Mouse (Mus musculus) hindbrain, postnatal 0 days (tissue): ENCODE results near the gene Nav2. TPM values are rescaled to one million over a fixed set of nuclear protein-coding genes. Genes with fewer than 3 reads are reported as not detected.

Experiments used
- ATAC-seq: fragments of 200-750 bp; cut with Nextera tagmentation; 2 replicates; pipeline ENCODE4 v1.8.0; 2017; ENCODE audit warnings: mild to moderate bottlenecking, moderate TSS enrichment, moderate library complexity
- DNase-seq: peaks from one replicate; pipeline ENCODE4 v3.0.0-alpha.2; 2015; ENCODE audit warnings: low spot score
- H3K27ac ChIP-seq: fragments of 300-500 bp; sonication (generic); 2 replicates; pipeline ENCODE4 v1.5.1; 2014; ENCODE audit warnings: mild to moderate bottlenecking
- H3K27me3 ChIP-seq: fragments of 300-500 bp; sonication (generic); 2 replicates; pipeline ENCODE4 v1.6.1; 2014; ENCODE audit warnings: low read length, mixed read lengths; ENCODE audit not compliant: insufficient read depth
- H3K36me3 ChIP-seq: fragments of 300-500 bp; sonication (generic); 2 replicates; pipeline ENCODE4 v1.6.1; 2014; ENCODE audit warnings: low read length, mixed read lengths; ENCODE audit not compliant: insufficient read depth
- H3K4me1 ChIP-seq: fragments of 300-500 bp; sonication (generic); 2 replicates; pipeline ENCODE4 v1.6.1; 2014; ENCODE audit warnings: antibody characterized with exemption, low read length, mixed read lengths; ENCODE audit not compliant: insufficient read depth
- H3K4me2 ChIP-seq: fragments of 300-500 bp; sonication (generic); 2 replicates; pipeline ENCODE4 v1.6.1; 2014; ENCODE audit warnings: low read depth, mild to moderate bottlenecking, low read length, moderate library complexity, mixed read lengths
- H3K4me3 ChIP-seq: fragments of 300-500 bp; sonication (generic); 2 replicates; pipeline ENCODE4 v1.5.1; 2014; ENCODE audit warnings: low read length
- H3K9ac ChIP-seq: fragments of 300-500 bp; sonication (generic); replicated peaks from 2 replicates; pipeline ENCODE4 v1.6.1; 2014; ENCODE audit warnings: mild to moderate bottlenecking, low read length, moderate library complexity, mixed read lengths
- H3K9me3 ChIP-seq: fragments of 300-500 bp; sonication (generic); 2 replicates; pipeline ENCODE4 v1.6.1; 2016; ENCODE audit warnings: low read length, mixed read lengths
- CTCF ChIP-seq: IDR thresholded peaks from 2 replicates; pipeline ENCODE4 v1.5.1; 2016; ENCODE audit warnings: antibody characterized with exemption, control low read depth, low read depth
- WGBS: fragments of 180-500 bp; shearing (Covaris S2); extraction: QIAGEN DNeasy Blood & Tissue Kit; methylation state at CpG from one replicate; pipeline ENCODE4 v1.1.7; 2014; 5-methylcytosine and 5-hydroxymethylcytosine counted together
- polyA plus RNA-seq: library from polyadenylated mRNA; unstranded; fragments of >200 nt; fragmentation: Nextera tagmentation; extraction: Ambion mirVana; gene quantifications from 2 replicates; pipeline ENCODE4 v1.2.1, GENCODE M21; 2015
- total RNA-seq: library from RNA; depleted of rRNA; stranded (reverse); fragments of >200 nt; gene quantifications from 2 replicates; pipeline ENCODE4 v1.2.3, GENCODE M21; 2014

Nav2 gene
- total and polyA plus RNA-seq, 2 experiments from 2014 or later = 20.1 to 64.7 TPM

GRCm38 (mm10) chr7:49402526-49402925 is 494.0 kb downstream of the Nav2 start:
- Histone ChIP-seq H3K27me3 (no peaks in the 10 kb centered on the region), H3K9me3 (no peaks in the 10 kb centered on the region), H3K27ac (no peak overlapping the region), H3K4me3 (no peak overlapping the region), H3K4me1 (peaks cover 1% of the 10 kb centered on the region), H3K4me2 (no peak overlapping the region), H3K36me3 (no peaks in the 10 kb centered on the region), H3K9ac (no peak overlapping the region)
- 95% methylated on average over 5 of the region's 5 CpGs for WGBS
- no peak for ATAC-seq
- TF ChIP-seq CTCF = no peak
- DNase-seq = no peak

- WGBS = 84% methylated on average over 9 of the region's 9 CpGs
- DNase-seq (no peak), ATAC-seq (no peak)
- H3K9ac ChIP-seq = no peak overlapping the region
- H3K36me3 ChIP-seq = no peaks in the 10 kb centered on the region
- H3K27ac ChIP-seq = no peak overlapping the region
- no peak overlapping the region for H3K4me3 ChIP-seq
- no peak for TF ChIP-seq CTCF
- H3K27me3 ChIP-seq = no peaks in the 10 kb centered on the region
- H3K4me1 ChIP-seq = 0 out of 2 replicates have a peak, but pooled peaks cover 10% of the 10 kb centered on the region
- no peaks in the 10 kb centered on the region for H3K9me3 ChIP-seq
- H3K4me2 ChIP-seq = no peak overlapping the region
Observed at GRCm38 (mm10) chr7:49407688-49408087, 499.2 kb downstream of the Nav2 start.

GRCm38 (mm10) chr7:49408625-49409024 is 500.1 kb downstream of the Nav2 start:
- Histone ChIP-seq H3K4me2 (no peak overlapping the region), H3K4me1 (0 out of 2 replicates have a peak, but pooled peaks cover 10% of the 10 kb centered on the region), H3K27ac (0 out of 2 replicates have a peak overlapping the region, but pooled peaks have one; percentile 22), H3K36me3 (no peaks in the 10 kb centered on the region), H3K4me3 (no peak overlapping the region), H3K27me3 (no peaks in the 10 kb centered on the region), H3K9me3 (no peaks in the 10 kb centered on the region), H3K9ac (no peak overlapping the region)
- TF ChIP-seq CTCF = no peak
- no peak for DNase-seq
- no peak for ATAC-seq
- WGBS = 70% methylated on average over 7 of the region's 7 CpGs

DNA sequence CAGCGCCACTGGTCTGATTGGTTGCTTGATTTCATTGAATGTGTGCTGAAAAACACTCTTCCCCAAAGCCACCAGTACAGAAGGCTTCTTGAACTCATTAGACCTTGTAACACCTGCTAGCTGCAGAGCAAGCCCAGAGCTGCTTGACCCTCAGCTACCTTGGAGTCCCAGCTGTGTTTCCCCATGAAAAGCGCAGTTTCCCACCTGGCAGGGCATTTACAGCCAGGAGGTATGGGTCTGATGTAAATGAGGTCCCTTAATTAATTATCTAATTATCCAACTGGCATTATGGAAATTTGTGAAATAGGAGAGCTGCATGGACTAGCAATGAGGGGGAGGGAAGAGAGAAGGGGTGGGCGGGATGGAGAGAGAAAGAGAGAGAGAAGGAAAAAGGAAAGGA is 500.7 kb downstream of the Nav2 start:
- Histone ChIP-seq H3K9ac (no peak overlapping the region), H3K4me3 (no peak overlapping the region), H3K4me1 (0 out of 2 replicates have a peak, but pooled peaks cover 10% of the 10 kb centered on the region), H3K36me3 (no peaks in the 10 kb centered on the region), H3K4me2 (no peak overlapping the region), H3K27me3 (no peaks in the 10 kb centered on the region), H3K9me3 (no peaks in the 10 kb centered on the region), H3K27ac (0 out of 2 replicates have a peak overlapping the region, but pooled peaks have one; percentile 22)
- no peak for ATAC-seq
- no peak for DNase-seq
- 57% methylated on average over 3 of the region's 3 CpGs for WGBS
- TF ChIP-seq CTCF = no peak

DNA sequence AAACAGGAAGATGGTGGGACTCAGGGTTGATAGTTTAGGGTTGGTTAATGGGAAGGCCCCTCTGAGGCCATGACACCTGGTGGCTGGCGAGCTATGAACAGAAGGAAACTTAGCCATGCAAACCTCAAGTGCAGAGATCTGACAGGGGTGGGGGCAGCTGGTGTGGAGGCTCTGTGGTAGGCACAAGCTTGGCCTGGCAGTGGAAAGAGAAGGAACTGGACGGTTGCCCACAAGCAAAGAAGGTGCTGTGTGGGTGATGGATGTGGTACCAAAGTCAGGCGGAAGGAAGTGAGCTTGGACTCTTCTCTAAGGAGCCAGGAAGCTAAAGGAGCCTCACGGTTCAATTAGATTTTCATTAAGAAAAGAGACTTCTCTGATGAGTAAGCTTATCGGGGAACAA is 501.7 kb downstream of the Nav2 start:
- H3K4me2 ChIP-seq = no peak overlapping the region

GRCm38 (mm10) chr7:49410892-49411291 is 502.4 kb downstream of the Nav2 start:
- TF ChIP-seq CTCF = no peak
- 91% methylated on average over 4 of the region's 4 CpGs for WGBS
- no peaks in the 10 kb centered on the region for H3K27me3 ChIP-seq
- no peak overlapping the region for H3K4me3 ChIP-seq
- H3K9ac ChIP-seq = no peak overlapping the region
- no peak for ATAC-seq
- H3K4me2 ChIP-seq = no peak overlapping the region
- H3K36me3 ChIP-seq = no peaks in the 10 kb centered on the region
- no peak overlapping the region for H3K27ac ChIP-seq
- H3K9me3 ChIP-seq = no peaks in the 10 kb centered on the region
- H3K4me1 ChIP-seq = 0 out of 2 replicates have a peak, but pooled peaks cover 10% of the 10 kb centered on the region
- no peak for DNase-seq

More for the DNA sequence above, 501.7 kb downstream of the Nav2 start:
- Histone ChIP-seq H3K9me3 (no peaks in the 10 kb centered on the region), H3K4me3 (no peak overlapping the region), H3K36me3 (no peaks in the 10 kb centered on the region), H3K9ac (no peak overlapping the region), H3K27me3 (no peaks in the 10 kb centered on the region), H3K27ac (no peak overlapping the region), H3K4me1 (0 out of 2 replicates have a peak, but pooled peaks cover 10% of the 10 kb centered on the region)
- ATAC-seq (no peak), DNase-seq (no peak)
- TF ChIP-seq CTCF = no peak
- 73% methylated on average over 5 of the region's 5 CpGs for WGBS

DNA sequence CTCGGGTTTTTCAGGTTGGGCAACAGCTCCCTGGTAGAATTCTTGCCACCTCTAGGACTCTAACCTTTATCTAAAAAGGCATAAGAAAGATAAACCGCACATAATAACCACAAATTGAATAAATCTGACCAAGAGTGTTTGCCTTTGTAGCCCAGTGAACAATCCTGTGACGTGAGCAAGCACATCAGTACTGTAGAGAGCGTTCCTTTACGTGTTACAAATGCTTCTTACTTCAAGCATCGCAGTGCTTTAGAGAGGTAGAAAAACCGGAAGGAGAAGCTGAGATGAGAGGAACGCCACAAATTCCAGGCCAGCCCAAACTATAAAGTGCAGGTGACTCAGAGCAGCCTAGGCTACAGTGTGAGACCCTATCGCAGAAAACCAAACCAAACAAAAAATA is 503.3 kb downstream of the Nav2 start:
- H3K9me3 ChIP-seq = no peaks in the 10 kb centered on the region
- no peaks in the 10 kb centered on the region for H3K27me3 ChIP-seq
- 0 out of 2 replicates have a peak, but pooled peaks cover 10% of the 10 kb centered on the region for H3K4me1 ChIP-seq
- H3K27ac ChIP-seq = no peak overlapping the region
- WGBS = 93% methylated on average over 9 of the region's 9 CpGs
- H3K9ac ChIP-seq = no peak overlapping the region
- ATAC-seq (no peak), DNase-seq (no peak)
- no peak overlapping the region for H3K4me3 ChIP-seq
- no peak overlapping the region for H3K4me2 ChIP-seq
- TF ChIP-seq CTCF = no peak
- no peaks in the 10 kb centered on the region for H3K36me3 ChIP-seq
